Mouse (Mus musculus) right cerebral cortex, postnatal 25 days (tissue): Measurements from ENCODE around the gene 5330417C22Rik.

Source experiments
- DNase-seq: peaks from one replicate; pipeline ENCODE4 v3.0.0; 2022

The 5330417C22Rik gene

DNA sequence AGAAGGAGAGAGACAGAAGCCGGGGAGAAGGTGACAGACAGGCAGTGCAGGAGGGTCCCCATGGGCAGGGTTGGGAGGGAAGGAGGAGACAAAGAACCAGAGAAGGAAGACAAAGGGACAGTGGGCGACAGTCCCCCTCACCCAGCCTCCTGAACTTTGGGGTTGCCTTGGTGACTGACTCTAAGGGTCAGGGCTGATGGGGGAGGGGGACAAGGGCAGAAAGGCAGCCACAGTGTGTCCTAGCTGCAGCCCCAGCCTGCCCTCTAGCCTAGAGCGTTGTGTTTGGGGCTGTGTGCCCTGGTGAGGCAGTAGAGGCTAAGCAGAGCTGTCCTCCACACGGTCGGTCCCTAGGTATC lies 126.0 kb downstream of the 5330417C22Rik start:
- no peak for DNase-seq

DNA sequence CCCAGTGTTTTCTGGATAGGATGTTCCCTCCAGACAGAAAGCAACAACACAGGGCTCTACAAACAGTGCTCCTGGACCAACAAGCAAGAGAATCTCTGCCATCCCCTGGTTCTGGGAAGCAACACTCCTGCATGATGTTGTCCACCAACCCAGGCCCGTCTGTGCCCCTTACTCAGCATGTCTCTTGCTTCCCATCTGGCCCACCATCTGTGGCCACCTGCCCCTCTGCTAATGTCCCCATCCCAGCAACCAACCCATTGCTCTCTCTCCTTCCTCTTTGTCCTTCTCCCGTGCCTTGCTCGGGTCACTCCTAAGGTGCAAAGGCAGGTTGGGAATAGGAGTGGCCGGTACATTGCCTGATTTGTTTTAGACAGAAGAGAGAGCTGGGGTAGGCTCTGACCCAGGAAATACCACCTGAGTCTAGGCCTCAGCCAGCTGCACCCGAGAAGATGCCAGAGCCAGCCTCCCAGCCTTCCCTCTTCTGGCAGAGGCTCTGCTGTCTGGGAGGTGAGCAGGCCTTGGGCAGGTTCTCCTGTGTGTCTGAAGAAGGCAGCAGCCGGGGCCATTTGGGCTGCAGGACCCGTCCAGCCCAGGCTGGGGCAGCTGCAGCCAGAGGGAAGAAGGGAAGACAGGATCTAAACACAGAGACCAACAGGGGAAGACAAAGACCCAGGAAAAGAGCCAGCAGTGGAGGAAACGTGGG lies 126.5 kb downstream of the 5330417C22Rik start:
- no peak for DNase-seq

DNA sequence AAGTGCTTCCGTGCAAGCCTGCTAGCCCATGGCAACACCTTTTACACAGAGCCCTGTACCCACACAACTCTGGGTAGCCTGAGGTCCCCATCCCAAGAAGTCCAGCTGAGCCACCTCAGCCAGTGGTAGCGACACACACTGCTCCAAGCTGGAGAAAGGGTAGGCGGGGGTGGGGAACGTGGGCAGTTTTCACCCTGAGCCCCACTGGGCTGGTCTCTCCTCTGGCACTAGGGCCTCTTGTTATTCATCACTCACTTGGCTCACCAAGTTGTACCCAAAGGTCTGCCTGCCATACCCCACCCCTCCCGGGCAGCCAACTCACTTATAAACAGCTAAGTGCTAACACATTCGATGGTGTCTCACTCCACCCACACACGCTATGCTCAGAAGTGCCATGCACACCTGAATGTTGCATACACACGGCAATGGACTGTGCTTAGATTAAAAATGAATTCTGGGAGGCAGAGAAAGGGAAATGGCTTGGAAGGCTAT lies 127.8 kb downstream of the 5330417C22Rik start:
- no peak for DNase-seq

DNA sequence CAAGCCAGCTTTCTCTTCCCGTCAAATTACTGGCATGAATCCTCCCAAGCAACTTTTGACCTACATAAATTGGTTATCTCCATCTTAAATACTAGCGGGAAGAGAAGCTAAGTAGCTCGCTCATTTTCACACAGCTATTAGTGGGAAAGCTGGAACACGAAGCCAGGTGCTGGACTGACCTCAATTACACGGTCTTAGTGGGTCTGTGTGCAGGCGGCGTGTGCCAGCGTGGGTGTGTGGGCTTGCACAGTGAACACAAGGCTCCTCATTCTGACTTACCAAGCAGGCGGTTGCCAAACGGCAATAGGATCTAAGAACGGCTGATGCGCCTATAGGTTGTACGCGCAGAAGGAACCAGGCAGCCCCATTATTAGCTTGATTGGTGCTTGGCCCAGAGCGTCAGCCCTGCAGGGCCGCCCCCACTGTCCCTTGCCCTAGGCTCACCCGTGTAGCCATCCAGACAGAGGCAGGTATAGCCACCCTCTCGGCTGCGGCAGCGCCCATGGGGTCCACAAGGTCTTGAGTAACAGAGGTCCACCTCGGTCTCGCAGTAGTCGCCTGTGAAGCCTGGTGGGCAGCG lies 129.9 kb downstream of the 5330417C22Rik start:
- DNase-seq: peak; percentile 61
